Mouse (Mus musculus) left cerebral cortex, postnatal 10 days (tissue): ENCODE measurements at regions not wholly inside any gene's neighbourhood (a gene's known extent, or its start where the extent isn't known, plus 50 kb on each side); places are given as distances from the start of the nearest gene placed in this dataset.
"Not testable (repeated sequence)": the region's sequence is repeated elsewhere in the genome, so short reads cannot be mapped to it uniquely, and the experiment has no call there.

Source experiments
- DNase-seq, 2 experiments: peaks; one replicate each; pipeline ENCODE4 v3.0.0; 2021 to 2022; ENCODE audit warnings: low spot score in 2 of 2, mixed read lengths in 1 of 2; ENCODE audit errors: extremely low spot score in 1 of 2
- intact Hi-C: fragments of 180-260 bp; cut with DNase I; formaldehyde crosslinking; loops from one replicate; pipeline ENCODE4 v1.15.1; 2025

DNA sequence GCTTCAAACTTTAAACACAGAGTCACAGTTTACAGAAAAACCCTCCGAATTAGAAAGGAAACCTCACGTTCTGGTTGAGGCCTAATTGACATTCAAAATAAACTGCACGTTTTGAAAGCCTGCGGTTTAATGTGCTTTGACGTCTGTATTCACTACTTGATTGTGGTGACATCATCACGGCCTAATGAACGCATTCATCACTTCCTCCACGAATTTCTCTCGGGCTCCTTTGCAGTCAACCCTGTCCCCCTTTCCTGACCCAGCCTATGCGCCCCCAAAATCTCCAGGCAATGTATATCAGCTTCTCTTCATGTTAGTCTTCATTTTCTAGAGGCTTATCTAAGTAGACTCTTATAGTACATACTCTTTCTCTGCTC lies 71.6 kb upstream of the Slc1a3 start:
- DNase-seq, result no peak
- intact Hi-C loops, result no loop called here

- intact Hi-C loops, result no loop called here
- peak; percentile 48 to 61 for DNase-seq
These were observed 70.9 kb upstream of the Slc1a3 start for GRCm38 (mm10) chr15:8781159-8782130.

- DNase-seq, result no peak
- intact Hi-C loops, result no loop called here
These were observed 69.9 kb upstream of the Slc1a3 start for GRCm38 (mm10) chr15:8780371-8780866.

DNA sequence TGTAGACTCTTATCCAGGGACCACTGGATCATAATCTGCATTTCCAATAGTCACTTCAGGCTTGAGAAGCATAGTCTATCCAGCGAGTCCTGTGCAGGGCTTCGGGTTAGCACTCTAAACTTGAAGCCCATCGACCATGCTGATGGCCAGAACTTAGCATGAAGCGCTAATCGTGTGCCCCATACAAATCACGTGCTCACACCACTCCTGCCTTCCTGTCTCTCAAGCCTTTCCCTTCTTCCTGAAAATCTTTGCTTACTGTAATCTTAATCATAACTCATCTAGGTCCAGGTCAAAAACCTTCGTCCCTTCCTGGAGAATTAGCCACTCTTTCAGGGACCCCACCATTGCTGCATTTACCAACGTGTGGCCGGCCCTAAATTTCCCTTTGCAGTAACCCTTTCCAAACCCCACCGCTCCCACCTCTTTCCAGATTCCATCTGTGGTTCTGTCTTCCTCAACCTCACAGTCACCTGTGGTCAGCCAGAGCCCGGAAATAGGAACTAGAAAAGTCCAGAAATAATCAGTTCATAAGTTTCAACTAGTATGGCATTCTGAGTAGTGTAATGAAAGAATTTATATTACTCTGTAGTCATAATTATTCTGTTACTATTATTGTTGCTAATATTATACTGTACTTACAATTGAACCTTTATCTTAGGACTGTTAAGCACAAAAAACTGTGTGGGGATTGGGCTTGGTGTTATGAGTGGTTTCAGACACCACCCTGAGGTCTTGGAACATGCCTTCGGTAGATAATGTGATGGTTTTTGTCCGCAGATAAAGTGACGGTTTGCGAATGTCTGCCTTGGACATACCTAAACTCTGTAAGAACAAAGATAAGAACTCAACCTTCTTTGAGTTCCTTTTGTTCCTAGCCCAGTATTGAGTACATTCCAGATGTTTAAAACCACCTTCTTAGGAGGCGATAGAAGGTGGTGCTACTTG lies 57.3 kb upstream of the Slc1a3 start:
- intact Hi-C loops, result no loop called here
- no peak for DNase-seq

- intact Hi-C loops, DNase-seq: not testable (repeated sequence)
These were observed 55.6 kb upstream of the Slc1a3 start for GRCm38 (mm10) chr15:8766208-8766607.

GRCm38 (mm10) chr15:8761741-8762271 lies 51.2 kb upstream of the Slc1a3 start:
- DNase-seq, result peak in 1 of 2 experiments; percentile 79

GRCm38 (mm10) chr15:8761132-8761531 lies 50.6 kb upstream of the Slc1a3 start:
- intact Hi-C loops, result no loop called here
- DNase-seq, result no peak

More at GRCm38 (mm10) chr15:8761741-8762271, 51.2 kb upstream of the Slc1a3 start:
- intact Hi-C loops, result no loop called here
